17 mouse cellular contexts compared by ENCODE assay signal in genomic region chr14:98113106-98113505, GRCm38 (mm10).
"Had no signal": no experiment of that assay in that cellular context is flagged by ENCODE, and none has a peak within 500 bp of the region (broad histone marks: within the 10 kb centered on the region; RNA-seq: fewer than 3 reads in every experiment).

No protein-coding gene starts in this region.

- H3K9me3 ChIP-seq: limb, embryonic 12.5 days; liver, embryonic 13.5 days; lung, embryonic 15.5 days; megakaryocyte, embryonic 14.5 days; midbrain, embryonic 12.5 days; stomach, embryonic 15.5 days had no signal

- DNase-seq: kidney, adult 9 months; kidney, postnatal 36 days; liver; liver, embryonic 13.5 days; liver, postnatal 0 days; lung, postnatal 14 days; right cerebral cortex, postnatal 14 days; thymus, adult 2 months; thymus, postnatal 25 days had no signal

- H3K27me3 ChIP-seq: limb, embryonic 12.5 days; liver, embryonic 13.5 days; lung, embryonic 15.5 days; megakaryocyte, embryonic 14.5 days; midbrain, embryonic 12.5 days; stomach, embryonic 15.5 days had no signal

- H3K27ac ChIP-seq: kidney, postnatal 0 days; layer of hippocampus, adult 2 months; limb, embryonic 12.5 days; liver, embryonic 13.5 days; lung, embryonic 15.5 days; midbrain, embryonic 12.5 days; stomach, embryonic 15.5 days had no signal

- ATAC-seq: liver, postnatal 0 days; midbrain, embryonic 16.5 days had no signal

- H3K4me1 ChIP-seq: liver, embryonic 13.5 days; lung, embryonic 15.5 days; megakaryocyte, embryonic 14.5 days; stomach, embryonic 15.5 days had no signal

- H3K9ac ChIP-seq: limb, embryonic 12.5 days; liver, embryonic 13.5 days; liver, postnatal 0 days; lung, embryonic 15.5 days; midbrain, embryonic 12.5 days; stomach, embryonic 15.5 days had no signal

- H3K4me3 ChIP-seq: layer of hippocampus, adult 2 months; limb, embryonic 12.5 days; liver, embryonic 13.5 days; lung, embryonic 15.5 days; megakaryocyte, embryonic 14.5 days; midbrain, embryonic 12.5 days; stomach, embryonic 15.5 days had no signal

- H3K36me3 ChIP-seq: limb, embryonic 12.5 days; liver, embryonic 13.5 days; lung, embryonic 15.5 days; midbrain, embryonic 12.5 days; stomach, embryonic 15.5 days had no signal

- H3K4me2 ChIP-seq: limb, embryonic 12.5 days; liver, embryonic 13.5 days; lung, embryonic 15.5 days; midbrain, embryonic 12.5 days; stomach, embryonic 15.5 days had no signal
